Mouse (Mus musculus) layer of hippocampus, postnatal 14 days (tissue): ENCODE results near the gene Map2k7. TPM values are rescaled to one million over a fixed set of nuclear protein-coding genes. Genes with fewer than 3 reads are reported as not detected.
"Not testable (repeated sequence)": the region's sequence is repeated elsewhere in the genome, so short reads cannot be mapped to it uniquely, and the experiment has no call there.

Source experiments
- DNase-seq, 2 experiments: peaks; one replicate each; pipeline ENCODE4 v3.0.0; 2021 to 2022; ENCODE audit warnings: low spot score in 2 of 2, mixed read lengths in 1 of 2
- total RNA-seq, 2 experiments: library from RNA; stranded (reverse); gene quantifications; 2 replicates each; pipeline ENCODE4 v1.2.3; 2021

Gene Map2k7
- total RNA-seq, 2 experiments from 2014 or later, result 81.2 to 84.5 TPM

DNA sequence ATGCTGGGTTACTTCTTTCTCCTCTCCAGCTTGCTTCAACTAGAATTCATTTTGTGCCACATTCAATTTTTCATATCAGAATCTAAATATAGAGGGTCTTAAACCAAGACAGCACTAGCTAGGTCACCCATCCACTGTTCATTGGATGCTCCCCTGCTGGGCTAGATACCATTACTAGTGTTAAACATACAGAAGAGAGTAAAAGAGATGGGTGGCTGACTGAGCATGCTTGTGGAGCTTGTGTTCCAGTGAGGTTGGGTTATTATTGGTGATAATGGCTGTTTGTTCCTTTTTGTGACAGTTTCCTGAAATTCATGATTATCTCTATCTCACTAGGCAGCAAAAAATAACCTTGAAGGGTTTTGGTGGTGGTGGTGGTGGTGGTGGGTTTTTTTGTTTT lies 16.5 kb upstream of the Map2k7 start:
- no peak for DNase-seq

DNA sequence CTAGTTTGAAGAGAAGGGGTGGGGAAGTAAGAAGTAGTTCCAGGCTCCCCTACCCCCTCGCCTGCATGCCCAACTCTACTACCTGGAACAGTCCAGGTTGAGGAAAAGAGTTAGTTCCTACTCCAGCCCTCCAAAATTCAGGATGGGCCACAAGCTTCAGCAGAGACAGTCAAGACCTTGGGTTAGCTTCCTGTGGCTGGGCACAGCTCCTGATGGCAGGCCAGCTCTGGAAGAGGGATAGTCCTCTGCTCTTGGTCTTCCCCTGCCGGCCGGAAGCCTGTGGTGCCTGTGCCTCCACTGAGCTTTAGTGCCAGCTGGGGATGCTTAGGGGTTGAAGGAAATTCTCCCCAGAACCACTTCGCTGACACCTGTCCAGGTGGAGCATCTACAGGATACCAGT lies 12.2 kb upstream of the Map2k7 start:
- DNase-seq, result no peak

DNA sequence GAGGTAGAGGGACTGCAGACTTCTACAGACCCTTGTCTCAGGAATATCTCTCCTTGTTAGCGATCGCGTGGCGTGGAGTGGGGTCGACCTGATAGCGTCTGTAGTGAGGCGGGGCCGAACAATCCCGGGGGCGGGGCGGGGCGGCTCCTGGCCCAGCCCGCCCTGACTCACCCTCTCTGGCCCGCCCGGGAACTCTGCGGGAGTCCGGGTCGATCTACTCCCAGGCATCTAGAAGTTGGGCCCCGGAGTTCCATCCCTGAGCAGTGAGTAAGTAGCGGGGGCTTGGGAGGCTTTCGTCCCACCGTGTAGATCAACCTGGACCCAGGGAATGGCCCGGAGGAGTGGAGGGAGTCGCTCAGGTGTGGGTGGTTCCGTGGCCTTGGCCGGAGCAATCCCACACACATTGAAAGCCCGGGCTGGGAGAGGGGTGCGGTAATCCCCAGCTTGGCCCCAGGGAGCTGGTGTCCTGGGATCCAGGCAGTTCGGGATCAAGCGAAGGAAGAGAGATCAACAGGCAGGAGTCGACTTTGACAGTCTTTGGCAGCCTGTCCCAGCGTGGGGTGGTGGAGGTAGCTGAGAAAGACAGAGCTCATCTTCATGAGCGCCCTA lies 11.7 kb upstream of the Map2k7 start, which contains the start of gene Lrrc8e:
Gene Lrrc8e (plus strand): TSS at position 89 of the 609 bp plus-strand sequence.
- no peak for DNase-seq

DNA sequence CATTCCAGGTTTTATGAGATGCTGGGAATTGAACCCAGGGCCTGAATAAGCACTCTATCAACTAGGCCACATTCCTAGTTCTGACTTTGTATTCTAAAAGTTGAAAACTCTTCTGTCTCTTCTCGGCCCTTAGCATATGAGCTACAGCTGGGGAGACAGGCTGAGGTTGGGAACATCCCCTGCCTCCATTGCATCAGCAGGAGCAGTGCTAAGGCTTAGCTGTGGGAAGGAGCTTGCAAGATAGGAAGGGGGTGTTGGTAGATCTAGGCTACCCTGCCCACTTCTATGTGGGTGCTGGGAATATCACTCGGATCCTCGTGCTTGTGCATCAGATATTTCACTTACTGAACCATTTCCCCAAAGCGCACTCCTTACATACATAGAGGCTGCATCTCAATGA lies 10.6 kb upstream of the Map2k7 start:
- DNase-seq, result no peak

DNA sequence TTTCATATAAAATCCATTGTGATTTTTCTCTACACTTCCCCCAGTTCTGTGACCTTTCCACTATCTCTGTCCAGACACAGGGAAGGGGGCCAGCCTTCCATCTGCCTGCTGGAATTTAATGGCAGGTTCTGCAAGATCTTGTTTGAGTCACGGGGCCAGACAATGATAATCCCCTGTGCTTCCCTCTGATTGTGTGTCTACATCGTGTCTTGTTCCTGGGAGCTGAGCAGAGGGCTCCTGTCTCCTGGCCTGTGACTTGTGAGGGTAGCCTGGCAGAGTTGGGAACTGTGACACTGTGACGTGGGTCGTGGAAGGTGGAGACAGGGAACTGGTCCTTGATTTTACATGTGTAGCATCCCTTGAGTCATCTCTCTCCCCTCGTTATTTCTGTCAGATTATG lies 8.8 kb upstream of the Map2k7 start:
- no peak for DNase-seq

DNA sequence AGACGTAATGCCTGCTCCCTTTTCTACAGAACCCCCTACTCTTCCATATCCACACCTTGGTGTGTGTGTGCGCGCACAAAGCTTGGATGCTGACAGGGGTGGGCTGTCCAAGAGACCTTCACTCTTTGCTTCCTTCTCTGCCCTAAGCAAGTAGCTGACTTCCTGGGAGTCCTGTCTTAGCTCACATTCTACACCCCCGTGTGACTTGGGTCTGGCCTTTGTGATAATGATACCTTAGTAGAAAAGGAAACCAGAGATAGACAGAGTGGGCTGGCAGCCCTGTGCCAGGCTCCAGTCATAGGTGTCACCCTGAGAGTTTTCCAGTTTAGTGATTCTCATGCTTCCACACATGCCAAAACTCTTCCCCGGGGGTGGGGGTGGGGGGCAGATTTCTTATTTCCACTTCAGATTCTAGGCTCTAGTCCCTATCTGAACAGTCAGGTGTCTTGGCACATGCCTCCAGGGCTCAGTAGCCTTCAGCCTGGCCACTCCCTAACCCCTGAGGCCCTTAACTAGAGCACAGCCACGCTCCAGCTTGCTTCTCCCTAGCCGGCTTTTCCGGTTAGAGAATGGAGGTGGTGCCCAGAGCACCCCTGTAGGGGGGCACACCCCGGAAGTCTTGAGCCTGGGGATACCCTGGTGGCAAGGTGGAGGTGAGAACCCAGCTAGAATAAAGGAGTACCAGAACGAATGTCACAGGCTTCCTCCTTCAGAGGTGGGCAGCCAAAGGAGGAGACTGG lies 7.8 kb upstream of the Map2k7 start:
- DNase-seq, result no peak

DNA sequence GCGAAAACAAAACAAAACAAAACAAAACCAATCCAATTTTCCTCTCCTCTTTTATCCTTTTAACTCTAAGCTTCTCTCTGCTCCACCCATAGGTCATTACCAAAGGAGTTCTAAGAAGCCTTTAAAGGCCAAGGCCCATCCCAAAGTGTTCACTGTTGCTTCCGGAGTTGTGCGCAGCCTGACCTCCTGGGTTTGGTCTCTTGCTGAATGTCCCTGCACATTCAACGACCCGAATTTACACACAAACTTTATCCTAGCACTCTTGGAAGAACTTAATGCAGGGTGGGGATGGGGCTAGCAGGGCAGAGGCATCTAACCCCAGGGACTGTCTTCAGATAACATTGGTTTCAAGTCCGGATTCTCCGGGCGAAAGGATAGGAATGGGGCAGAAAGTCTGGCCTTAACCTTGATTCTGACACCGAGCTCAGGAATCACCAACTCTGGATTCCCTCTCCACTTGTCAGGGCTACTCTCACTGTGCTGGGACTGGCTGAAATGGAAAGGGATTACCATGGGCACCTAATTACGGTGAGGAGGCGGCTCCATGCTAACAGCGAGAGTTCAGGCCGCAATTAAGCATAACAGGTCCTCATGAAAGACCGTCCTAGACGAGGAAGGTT lies 616 bp upstream of the Map2k7 start:
- DNase-seq, result peak in 1 of 2 experiments; percentile 47

DNA sequence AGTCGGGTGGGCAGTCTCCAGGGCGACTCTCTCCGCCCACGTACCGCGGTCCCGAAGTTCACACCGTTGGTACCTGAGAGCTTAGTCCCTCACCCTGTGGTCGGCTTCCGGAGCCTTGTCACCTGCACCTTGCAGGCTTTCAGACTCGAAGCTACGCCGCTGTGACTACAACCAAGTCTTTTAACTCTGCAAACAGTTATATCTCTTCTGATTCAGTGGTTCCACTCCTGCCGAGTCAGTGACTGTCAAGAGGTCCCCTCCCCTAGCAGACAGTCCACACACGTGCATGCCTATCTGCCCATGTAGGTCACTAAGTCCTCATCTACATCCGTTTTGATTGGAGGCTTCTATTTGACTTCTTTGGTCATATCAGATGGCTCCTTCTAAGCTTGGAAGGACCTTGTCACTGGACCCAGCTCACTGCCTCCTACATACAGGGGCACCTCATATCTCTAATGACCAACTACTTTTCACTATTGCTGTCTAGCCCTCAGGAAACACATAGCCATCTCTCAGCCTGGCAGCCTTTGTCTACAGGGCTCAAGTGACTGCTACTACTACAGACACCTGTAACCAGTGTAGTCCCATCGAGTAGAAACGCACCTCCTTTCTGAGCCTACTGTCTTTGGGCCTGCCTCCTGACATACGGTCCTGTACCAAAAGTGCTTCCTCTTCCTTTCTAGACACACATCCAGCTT lies 802 bp downstream of the Map2k7 start:
- no peak for DNase-seq

DNA sequence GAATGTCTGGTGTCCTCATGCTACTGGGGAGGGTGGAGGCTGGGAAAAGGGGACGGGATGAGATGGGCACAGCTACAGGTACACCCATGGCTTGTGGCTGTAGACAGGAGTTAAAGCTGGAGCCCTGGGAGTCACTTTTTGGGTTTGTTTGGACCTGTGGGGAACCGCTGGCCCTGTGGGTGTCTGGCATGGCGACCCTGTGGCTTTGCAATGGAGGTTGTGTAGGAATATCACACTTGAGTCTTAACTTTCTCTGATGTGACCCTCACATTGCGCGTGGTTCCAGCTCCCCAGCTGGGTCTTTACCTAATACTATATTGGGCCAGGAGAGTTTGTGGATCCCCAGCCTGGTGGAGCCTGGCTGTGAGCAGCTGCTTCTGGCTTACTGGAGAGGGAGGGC lies 6.5 kb downstream of the Map2k7 start:
- DNase-seq, result no peak

DNA sequence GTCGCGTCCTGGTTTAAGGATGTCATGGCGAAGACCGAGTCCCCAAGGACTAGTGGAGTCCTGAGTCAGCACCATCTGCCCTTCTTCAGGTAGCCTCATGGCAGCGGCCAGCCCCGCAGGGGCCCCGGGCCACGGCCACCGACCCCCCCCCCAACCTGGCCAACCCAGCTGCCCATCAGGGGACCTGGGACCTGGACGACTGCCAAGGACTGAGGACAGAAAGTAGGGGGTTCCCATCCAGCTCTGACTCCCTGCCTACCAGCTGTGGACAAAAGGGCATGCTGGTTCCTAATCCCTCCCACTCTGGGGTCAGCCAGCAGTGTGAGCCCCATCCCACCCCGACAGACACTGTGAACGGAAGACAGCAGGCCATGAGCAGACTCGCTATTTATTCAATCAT lies 7.2 kb downstream of the Map2k7 start:
- DNase-seq, result no peak

DNA sequence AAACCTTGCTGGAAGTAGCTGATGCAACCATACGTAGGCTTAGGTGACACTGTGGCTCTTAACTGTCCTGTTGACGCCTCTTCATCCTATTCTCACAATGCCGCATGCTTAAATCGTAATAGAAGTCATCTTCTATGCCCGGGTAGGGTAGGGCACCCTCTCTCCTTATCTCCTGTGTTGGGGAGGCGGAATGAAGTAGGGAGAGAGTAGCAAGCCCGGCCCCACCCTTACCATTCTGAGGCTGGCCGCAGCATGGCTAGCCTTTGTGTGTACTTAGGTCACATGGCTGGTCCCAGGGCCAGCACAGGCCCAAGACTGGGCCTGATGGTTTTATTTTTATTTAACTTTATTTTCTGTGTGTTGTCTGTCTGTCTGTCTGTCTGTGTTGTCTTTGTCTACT lies 8.7 kb downstream of the Map2k7 start:
- DNase-seq, result no peak

DNA sequence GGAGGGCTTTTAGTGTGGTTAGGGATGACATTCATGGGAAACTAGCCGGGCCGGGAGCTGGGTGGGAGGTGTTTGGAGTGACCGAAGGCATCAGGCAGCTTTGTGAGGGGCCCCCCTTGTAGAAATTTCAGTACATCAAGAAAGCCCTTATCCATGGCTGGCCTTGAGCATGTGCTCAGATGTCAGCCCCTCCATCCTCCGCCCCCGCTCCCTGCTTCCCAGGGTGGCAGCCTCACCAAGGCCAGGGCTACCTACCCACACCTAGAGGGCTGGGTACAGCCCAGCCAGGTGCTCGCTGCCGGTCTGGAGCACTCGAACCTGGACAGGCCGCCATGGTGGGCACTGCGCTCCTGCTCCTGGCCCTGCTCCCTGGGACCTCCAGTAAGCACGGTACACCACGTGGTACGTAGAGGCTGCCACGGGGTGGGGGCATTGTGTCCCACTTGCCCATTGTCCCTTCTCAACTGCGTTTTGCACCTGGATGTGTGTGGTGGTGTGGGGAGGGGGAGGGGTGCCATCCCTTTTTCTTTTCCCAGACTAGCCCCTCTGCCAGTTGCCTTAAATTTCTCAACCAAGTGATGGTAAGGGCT lies 9.5 kb downstream of the Map2k7 start, which contains the start of gene Tgfbr3l:
Gene Tgfbr3l (plus strand): TSS at position 264 of the 590 bp plus-strand sequence.
- no peak for DNase-seq

DNA sequence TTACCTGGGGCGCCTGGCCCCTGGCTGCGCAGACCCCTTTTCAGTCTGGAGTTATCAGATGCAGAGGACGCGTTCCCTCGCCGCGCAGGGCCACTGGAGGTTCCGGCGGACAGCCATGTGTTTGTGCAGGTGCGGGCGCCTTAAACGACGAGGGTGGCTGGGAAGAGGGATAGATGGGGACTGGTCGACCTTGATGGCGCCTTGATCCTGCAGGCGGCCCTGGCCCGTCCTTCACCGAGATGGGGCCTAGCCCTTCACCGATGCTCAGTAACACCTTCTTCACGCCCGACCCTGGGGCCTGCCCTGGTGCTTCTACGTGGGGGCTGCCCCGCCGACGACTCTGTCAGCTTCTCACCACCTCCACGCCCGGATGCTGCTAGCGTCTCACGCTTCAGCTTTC lies 10.7 kb downstream of the Map2k7 start:
- no peak for DNase-seq

DNA sequence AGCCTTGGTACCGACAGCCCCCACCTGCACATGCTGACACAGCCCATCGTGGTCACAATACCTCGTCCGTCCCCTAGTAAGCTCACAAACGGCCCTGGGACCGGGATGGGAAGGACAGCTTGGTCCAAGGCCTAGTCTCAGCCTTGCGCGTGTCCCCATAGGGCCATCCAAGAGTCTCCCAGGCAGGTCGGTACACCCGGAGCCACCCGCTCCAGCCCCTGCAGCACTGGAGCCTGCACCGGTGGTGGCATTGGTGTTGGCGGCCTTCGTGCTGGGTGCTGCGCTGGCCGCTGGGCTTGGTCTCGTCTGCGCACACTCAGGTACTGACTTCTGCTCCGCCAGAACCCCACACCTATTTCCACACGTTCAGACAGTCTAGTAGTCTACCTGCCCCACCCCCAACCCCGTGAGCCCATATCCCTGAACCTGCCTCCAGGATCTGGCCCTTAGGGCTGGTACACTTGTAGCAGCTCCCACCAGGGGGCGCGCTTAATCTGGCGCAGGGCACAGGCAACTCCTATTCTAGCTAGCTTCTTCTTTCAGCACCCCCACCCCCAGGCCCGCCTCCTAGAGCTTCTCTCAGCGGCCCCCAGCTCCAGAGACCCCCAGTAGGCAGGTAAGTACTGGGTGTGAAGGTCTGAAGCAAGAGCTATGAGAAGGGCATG lies 11.9 kb downstream of the Map2k7 start:
- peak; percentile 82 to 89 for DNase-seq

DNA sequence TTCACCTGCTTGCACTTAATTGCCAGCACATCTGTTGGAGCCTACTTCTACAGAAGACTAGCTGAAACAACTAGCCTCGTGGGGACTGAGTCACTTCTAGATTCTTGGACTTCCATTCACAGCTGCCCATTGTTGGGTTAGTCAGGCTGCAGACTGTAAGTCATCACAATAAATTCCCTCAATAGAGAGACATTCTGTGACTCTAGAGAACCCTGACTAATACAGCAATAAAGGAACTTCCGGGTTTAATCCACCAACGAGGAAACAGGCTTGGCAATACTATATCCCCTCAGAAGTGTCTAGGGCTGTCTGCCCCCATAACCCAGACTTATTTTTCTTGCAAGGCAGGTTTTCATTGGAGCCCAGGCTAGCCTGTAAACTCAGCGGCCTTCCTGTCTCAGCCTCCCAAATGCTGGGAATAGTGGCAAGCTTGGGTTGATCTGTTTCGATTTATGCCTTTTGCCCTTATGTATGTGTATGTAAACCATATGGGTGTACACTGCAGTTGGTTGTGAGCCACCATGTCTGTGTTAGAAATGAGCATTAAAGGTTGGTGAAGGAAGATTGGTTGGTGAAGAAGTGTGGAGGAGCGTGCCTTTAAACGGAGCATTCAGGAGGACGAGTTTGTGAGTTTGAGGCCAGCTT lies 13.7 kb downstream of the Map2k7 start:
- no peak for DNase-seq

DNA sequence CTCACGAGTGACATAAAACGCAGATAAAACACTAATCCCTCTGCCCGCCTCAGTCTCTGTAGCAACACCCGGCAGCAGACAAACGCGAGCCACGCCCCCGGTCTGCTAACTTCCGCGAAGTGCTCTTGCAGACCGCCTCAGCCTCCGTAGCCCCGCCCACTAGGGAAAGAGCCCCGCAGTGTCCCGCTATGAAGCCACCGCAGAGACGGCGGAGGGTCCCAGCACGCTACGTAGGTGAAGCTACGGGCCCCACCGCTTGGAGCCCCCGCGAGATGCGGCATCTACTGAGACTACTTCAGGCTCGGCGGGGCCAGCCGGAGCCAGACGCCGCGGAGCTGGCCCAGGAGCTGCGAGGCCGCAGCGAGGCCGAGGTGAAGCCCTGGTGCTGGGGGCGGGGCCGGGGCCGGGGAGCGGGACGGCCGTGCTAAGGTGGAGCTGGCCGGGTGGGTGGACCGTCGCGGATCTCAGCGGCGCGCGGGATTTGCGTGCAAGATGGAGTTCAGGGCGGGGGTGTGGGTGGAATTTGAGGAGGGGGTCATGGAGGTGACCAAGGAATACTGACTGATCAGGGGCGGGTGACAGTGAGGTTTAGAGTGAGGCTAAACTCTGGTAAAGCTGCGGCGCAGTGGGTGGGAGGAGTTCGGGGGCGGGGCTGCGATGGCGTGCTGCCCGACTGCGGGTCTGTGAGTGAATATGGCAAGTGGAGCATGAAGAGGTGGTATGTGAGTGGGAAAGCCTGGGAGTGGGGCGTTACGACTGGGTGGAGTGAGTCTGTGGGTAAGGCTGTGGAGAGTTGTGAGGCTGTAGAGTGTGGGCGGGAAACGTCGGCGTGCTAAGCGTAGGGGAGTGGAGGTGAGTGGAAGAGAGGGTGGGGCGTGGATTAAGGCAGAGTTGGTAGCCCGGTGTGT lies 14.6 kb downstream of the Map2k7 start, which contains the start of gene Snapc2:
Gene Snapc2 (plus strand): TSS at position 147 of the 908 bp plus-strand sequence.
- peak; percentile 93 to 95 for DNase-seq

DNA sequence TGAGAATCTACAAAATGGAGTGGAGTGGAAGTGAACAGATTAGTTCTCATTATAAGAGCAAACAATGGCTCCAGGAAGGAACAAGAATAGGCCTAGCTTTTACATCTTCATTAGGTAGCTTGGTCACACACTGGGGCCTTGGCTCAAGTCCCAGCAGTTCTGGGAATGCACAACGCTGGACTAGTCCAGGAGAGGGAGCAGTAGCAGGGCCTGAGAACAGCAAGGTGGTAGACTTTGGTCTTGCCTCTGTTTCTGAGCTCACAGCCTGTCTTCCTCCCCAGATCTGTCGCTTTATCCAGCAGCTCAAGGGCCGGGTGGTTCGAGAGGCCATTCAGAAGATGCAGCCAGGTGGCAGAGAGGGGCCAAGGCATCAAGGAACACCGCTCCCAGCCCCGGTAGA lies 15.5 kb downstream of the Map2k7 start:
- DNase-seq, result peak in 1 of 2 experiments; percentile 82

DNA sequence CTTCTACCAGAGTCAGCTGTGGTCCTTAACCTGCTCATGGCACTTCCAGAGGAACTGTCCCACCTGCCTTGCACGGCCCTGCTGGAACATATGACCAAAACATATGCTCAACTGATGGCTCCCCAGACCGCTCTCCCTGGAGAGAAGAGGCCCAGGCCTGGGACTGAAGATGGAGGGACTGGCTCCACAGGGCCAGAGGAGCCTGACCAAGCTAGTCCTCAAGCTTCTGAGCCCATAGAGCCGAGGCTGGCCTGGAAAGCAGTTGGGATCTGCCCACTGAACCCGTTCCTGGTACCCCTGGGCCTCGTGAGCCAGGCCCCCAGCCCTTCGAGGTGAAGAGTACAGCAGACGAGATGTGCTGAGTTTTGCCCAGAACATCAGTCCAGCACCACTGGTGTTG lies 16.9 kb downstream of the Map2k7 start:
- not testable (repeated sequence) for DNase-seq

DNA sequence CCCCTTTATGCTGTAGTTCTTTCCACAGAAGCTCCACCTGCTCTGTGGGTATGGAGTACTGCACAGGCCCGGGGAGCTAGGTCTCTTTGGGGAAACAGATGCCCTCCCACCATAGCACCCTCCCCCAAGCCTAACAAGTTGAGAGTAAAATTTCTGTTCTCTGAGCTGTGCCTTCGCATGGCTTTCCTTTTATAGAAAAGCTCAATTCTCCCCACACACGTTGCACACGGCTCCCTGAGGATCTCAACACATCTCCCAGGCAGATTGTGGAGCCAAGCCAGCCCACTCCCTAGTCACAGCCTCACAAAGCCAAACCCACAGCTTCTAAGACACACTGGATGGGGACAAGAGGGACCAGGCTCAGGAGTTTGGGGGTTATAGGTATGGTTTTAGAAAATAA lies 18.4 kb downstream of the Map2k7 start:
- DNase-seq, result peak in 1 of 2 experiments; percentile 87
